Mouse (Mus musculus) cortical plate, adult 2 months (tissue): ENCODE data around the gene Wwp2. TPM values are rescaled to one million over a fixed set of nuclear protein-coding genes. Genes with fewer than 3 reads are reported as not detected.

Experiments
- H3K27ac ChIP-seq: fragments of 200-500 bp; 2 replicates; pipeline ENCODE4 v1.5.1; 2012; ENCODE audit warnings: low read length, control low read depth, inconsistent platforms; ENCODE audit not compliant: insufficient read depth
- H3K4me1 ChIP-seq: fragments of 200-500 bp; 2 replicates; pipeline ENCODE4 v1.6.1; 2011; ENCODE audit warnings: low read length; ENCODE audit not compliant: control insufficient read depth, insufficient read depth
- H3K4me3 ChIP-seq: fragments of 200-500 bp; 2 replicates; pipeline ENCODE4 v1.5.1; 2011; ENCODE audit warnings: mild to moderate bottlenecking, low read length, control low read depth; ENCODE audit not compliant: insufficient read depth
- CTCF ChIP-seq: fragments of 200-500 bp; IDR thresholded peaks from 2 replicates; pipeline ENCODE4 v1.5.1; 2011; ENCODE audit warnings: mild to moderate bottlenecking, control low read depth, low read length; ENCODE audit not compliant: insufficient read depth; ENCODE audit errors: extremely low read depth
- POLR2A ChIP-seq: fragments of 200-500 bp; IDR thresholded peaks from 2 replicates; pipeline ENCODE4 v1.6.1; 2011; ENCODE audit warnings: mild to moderate bottlenecking, low read length, control low read depth; ENCODE audit not compliant: insufficient read depth; ENCODE audit errors: extremely low read depth
- polyA plus RNA-seq: library from polyadenylated mRNA; depleted of rRNA; stranded (reverse); fragments of >200 nt; gene quantifications from 2 replicates; pipeline ENCODE4 v1.2.3, GENCODE M21; 2012

Wwp2 gene
- polyA plus RNA-seq, 1 experiment: 24.2 TPM

DNA sequence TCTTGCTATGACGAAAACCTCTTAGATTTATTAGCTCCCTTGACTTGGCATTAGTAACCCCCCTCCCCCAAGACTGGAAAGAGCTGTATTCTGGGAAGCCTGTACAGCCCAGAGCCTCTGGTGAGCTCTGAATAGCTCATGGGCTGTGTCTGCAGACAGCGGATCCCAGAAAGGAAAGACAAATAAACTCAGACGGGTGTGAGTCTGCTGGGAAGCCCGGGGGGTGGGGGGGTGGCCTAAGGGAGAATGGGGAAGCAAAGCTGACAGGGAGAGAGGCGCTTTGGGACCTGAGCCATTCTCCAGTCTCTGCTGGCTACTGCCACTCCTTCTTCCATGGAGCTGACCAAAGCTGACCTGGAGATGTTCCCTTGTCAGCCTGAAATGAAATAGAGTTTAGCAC, 53.8 kb downstream of the Wwp2 start:
- no peak overlapping the region for H3K27ac ChIP-seq
- TF ChIP-seq POLR2A: no peak
- TF ChIP-seq CTCF: no peak
- no peak overlapping the region for H3K4me3 ChIP-seq
- H3K4me1 ChIP-seq: peaks cover 7% of the 10 kb centered on the region; the same call in 1 of the 2 replicates

DNA sequence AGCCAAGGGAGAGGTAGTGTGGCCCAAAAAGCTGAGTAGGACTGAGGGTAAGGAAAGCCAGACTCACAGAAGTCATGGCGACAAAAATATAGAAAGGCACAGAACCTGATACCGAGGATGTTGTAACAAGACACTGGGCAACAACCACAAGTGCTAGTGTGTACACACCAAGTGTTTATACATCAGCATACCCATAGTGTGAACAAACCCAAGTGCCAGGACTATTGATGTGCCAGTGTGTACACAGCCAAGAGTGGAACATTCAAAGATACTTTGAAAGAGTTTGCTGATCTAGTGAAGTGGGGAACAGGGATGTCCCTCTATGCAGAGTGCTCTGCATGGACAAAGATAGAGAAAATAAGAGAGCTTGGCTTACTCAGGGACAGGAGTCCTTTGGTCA, 54.5 kb downstream of the Wwp2 start:
- no peak overlapping the region for H3K4me3 ChIP-seq
- H3K27ac ChIP-seq: no peak overlapping the region
- TF ChIP-seq CTCF (no peak), POLR2A (no peak)
- H3K4me1 ChIP-seq: peaks cover 7% of the 10 kb centered on the region; the same call in 1 of the 2 replicates

DNA sequence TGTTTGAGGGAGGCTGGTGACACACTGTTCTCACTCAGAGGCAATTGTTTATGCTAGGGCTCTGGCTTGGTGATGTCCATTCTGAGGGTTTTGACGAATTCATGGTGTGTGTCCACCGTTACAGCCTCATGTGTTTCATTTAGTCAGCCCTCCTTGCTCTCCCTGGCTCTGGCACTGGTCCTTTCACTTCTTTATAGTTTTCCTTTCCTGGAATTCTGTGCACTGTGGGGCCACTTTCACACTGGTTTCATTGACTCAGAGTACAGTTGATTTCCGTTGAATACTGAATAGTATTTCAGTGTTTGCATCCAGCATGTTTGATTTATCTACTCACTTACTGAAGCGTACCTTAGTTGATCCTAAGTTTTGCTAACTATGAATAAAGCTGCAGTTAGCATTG, 55.0 kb downstream of the Wwp2 start:
- TF ChIP-seq CTCF: no peak
- TF ChIP-seq POLR2A: no peak

DNA sequence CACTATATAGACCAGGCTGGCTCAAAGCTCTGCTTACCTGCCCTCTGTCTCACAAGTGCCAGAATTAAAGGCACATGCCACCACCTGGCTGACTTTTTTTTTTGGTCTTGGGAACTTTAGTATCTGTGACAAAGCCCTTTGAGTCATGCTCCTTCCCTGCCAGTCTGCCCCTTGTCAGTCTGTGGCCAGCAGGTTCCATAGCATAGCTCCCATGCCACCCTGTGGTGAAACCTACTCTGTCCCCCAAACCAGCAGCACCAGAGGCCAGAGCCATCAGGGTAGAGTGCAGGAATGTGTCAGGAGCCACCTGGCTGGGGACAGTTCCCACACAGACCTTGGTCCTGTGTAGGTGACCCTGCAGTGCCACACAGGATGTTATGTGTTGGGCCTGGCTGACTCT, 55.7 kb downstream of the Wwp2 start:
- Histone ChIP-seq H3K27ac (no peak overlapping the region), H3K4me1 (peaks cover 7% of the 10 kb centered on the region; the same call in 1 of the 2 replicates), H3K4me3 (no peak overlapping the region)
- no peak for TF ChIP-seq POLR2A
- TF ChIP-seq CTCF: no peak

More for the DNA sequence above, 55.0 kb downstream of the Wwp2 start:
- no peak overlapping the region for H3K27ac ChIP-seq
- H3K4me1 ChIP-seq: peaks cover 7% of the 10 kb centered on the region; the same call in 1 of the 2 replicates
- H3K4me3 ChIP-seq: no peak overlapping the region

DNA sequence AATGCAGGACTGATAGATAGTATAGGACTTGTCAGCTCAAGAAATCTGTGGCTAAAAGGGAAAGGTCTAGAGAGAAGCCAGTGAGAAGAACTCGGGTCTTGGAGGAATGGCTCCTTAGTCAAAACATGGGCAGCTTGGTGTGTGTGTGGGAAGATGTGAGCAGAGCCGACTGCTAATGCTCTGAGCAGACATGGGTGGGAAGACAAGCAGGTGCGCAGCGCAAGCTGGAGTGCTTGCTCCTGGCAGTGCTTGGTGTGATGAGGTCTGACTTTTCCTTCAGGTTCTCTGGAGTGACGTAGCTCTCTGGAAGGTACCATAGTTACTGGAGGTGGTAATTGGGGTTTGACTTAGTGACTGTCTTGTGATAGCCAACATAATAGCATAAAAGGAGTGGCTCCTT, 56.6 kb downstream of the Wwp2 start:
- Histone ChIP-seq H3K27ac (no peak overlapping the region), H3K4me1 (peaks cover 8% of the 10 kb centered on the region), H3K4me3 (no peak overlapping the region)
- no peak for TF ChIP-seq CTCF

DNA sequence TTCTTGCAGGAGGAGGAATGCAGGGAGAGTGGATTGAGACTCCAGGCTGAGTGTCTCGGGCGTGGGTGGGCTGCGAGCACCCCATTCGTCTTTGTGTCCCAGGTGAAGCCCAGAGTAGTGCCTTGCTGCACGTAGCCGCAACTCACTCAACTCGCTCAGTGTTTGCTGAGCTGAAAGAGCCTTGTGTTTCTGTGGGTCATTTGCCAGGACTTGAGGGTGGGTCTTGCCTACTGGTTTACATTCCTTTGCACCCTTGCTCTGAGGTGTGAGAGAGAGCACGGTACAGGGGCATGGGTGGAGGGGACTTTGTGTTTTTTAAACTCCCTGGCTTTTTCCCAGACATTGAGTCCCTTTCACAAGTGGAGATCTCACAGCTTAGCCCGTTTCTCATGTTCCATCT, 59.3 kb downstream of the Wwp2 start:
- H3K27ac ChIP-seq: no peak overlapping the region
- TF ChIP-seq CTCF: no peak
- peaks cover 10% of the 10 kb centered on the region for H3K4me1 ChIP-seq
- no peak overlapping the region for H3K4me3 ChIP-seq

DNA sequence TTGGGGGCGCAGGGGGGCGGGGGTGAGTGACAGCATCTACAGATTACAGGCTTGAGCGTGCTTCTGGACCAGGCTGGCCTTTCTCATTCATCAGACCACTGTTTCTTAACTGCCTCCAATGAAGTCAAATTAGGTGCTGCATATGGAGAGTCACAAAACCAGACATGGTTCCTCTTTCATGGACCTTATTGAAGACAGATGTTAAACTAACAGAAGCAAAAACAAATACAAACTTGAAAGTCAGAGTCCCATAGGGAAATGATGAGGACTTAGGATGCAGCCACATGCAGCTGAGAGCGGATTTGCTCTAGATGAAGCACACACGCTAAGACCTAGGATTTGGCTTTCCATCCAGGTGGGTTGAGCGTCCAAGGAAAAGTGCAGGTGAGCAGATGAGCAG, 61.5 kb downstream of the Wwp2 start:
- H3K4me3 ChIP-seq: no peak overlapping the region
- no peak overlapping the region for H3K27ac ChIP-seq
- TF ChIP-seq CTCF: no peak
- no peak for TF ChIP-seq POLR2A
- peaks cover 5% of the 10 kb centered on the region for H3K4me1 ChIP-seq

DNA sequence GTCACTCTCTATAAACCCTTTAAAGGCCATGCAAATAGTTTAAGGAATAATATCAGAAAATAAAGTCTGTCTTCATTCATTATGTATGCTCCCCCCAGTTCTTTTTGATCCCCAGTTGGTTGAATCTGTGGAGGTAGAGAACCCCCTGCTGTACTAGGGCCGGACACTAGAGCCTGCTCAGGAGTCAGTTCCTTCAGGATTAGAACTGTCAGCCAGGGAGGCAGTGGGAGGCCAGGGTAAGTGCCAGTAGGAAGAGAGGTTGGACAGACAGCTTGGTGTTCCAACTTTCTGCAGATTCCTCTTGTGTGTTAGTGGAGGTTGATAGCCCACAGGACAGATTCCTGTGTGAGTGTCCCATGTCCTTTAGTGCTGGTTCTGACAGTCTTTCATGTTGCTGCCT, 62.2 kb downstream of the Wwp2 start:
- H3K4me3 ChIP-seq: no peak overlapping the region
- H3K27ac ChIP-seq: no peak overlapping the region
- H3K4me1 ChIP-seq: peaks cover 3% of the 10 kb centered on the region; the same call in 1 of the 2 replicates
- TF ChIP-seq POLR2A (no peak), CTCF (no peak)

DNA sequence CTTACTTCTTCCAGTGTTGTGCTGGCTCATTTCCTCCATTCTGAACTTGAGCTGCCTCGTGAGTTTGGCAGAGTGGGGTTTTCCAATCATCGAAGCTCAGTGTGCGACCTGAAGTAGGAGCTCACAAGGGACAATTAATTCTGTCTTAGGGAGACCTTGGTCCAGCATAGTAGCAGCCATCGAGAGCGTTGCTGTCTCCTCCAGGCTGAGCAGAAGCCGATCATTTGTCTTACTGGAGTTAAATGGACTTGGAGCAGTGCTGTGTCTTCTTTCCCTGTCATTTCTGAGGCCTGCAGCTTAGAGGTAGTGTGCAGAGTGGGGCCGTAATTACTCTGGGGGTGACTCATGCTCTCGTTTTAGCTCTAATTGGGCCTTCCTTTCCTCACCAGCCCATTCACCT, 62.6 kb downstream of the Wwp2 start:
- peaks cover 3% of the 10 kb centered on the region; the same call in 1 of the 2 replicates for H3K4me1 ChIP-seq
- no peak overlapping the region for H3K4me3 ChIP-seq
- no peak for TF ChIP-seq POLR2A
- no peak for TF ChIP-seq CTCF
- H3K27ac ChIP-seq: no peak overlapping the region

DNA sequence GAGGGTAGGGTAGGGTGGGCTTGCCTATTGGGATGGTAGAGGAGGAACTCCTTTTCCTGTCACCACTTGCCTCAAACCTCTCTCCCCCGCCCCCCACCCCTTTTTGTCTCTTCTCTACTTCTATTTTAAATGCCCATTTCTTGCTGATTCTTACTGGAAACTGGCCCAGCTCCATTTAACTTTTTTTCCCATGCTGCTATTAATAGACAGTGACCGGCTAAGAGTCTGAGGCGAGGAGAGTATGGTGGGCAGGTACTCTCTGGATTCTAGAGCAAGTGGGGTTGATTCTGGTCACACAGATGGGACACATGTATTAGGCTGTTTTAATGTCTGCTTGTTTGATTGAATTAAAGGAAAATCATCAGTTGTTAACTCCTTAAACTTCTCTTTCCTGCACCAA, 63.4 kb downstream of the Wwp2 start:
- Histone ChIP-seq H3K4me1 (peaks cover 3% of the 10 kb centered on the region; the same call in 1 of the 2 replicates), H3K27ac (no peak overlapping the region), H3K4me3 (no peak overlapping the region)
- TF ChIP-seq POLR2A: no peak
- TF ChIP-seq CTCF: no peak

DNA sequence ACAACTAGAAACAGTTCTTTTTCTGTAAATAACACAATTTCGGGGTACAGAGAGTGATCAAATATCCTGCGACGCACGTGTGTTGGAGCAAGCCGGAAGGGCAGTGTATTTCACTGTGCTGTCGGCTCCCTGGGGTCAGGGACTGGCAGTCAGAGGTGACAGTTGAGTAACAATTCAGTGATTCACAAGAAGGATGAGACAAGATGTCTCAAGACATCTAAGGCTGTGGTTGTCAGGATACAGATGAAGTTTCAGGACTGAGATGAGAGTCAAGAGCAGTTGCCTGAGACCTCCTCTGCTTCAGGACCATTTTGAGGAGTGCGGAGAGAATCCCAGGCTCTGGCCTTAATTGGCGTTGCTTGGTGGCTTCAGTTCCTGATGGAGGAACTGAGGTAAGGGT, 66.2 kb downstream of the Wwp2 start:
- TF ChIP-seq CTCF (no peak), POLR2A (no peak)
- Histone ChIP-seq H3K4me3 (no peak overlapping the region), H3K4me1 (peaks cover 3% of the 10 kb centered on the region; the same call in 1 of the 2 replicates), H3K27ac (no peak overlapping the region)
